Mouse (Mus musculus) embryonic facial prominence, embryonic 12.5 days (tissue): ENCODE data around the gene Wdr83. TPM values are rescaled to one million over a fixed set of nuclear protein-coding genes. Genes with fewer than 3 reads are reported as not detected.

Experiments used
- ATAC-seq: fragments of 200-750 bp; cut with Nextera tagmentation; 2 replicates; pipeline ENCODE4 v1.8.0; 2017; ENCODE audit not compliant: insufficient number of reproducible peaks, insufficient read depth, low FRiP score, low TSS enrichment
- H3K27ac ChIP-seq: fragments of 300-500 bp; sonication (generic); 2 replicates; pipeline ENCODE4 v1.5.1; 2016; ENCODE audit warnings: mild to moderate bottlenecking
- H3K27me3 ChIP-seq: fragments of 300-500 bp; sonication (generic); 2 replicates; pipeline ENCODE4 v1.6.1; 2016; ENCODE audit warnings: mild to moderate bottlenecking, moderate library complexity
- H3K36me3 ChIP-seq: fragments of 300-500 bp; sonication (generic); 2 replicates; pipeline ENCODE4 v1.6.1; 2016; ENCODE audit warnings: mild to moderate bottlenecking
- H3K4me1 ChIP-seq: fragments of 300-500 bp; sonication (generic); 2 replicates; pipeline ENCODE4 v1.6.1; 2016
- H3K4me2 ChIP-seq: fragments of 300-500 bp; sonication (generic); replicated peaks from 2 replicates; pipeline ENCODE4 v1.6.1; 2016; ENCODE audit warnings: mild to moderate bottlenecking, moderate library complexity
- H3K4me3 ChIP-seq: fragments of 300-500 bp; sonication (generic); 2 replicates; pipeline ENCODE4 v1.5.1; 2016; ENCODE audit warnings: mild to moderate bottlenecking
- H3K9ac ChIP-seq: fragments of 300-500 bp; sonication (generic); 2 replicates; pipeline ENCODE4 v1.6.1; 2016; ENCODE audit warnings: mild to moderate bottlenecking, moderate library complexity
- H3K9me3 ChIP-seq: fragments of 300-500 bp; sonication (generic); 2 replicates; pipeline ENCODE4 v1.6.1; 2016; ENCODE audit warnings: mild to moderate bottlenecking, moderate library complexity
- WGBS: fragments of 180-500 bp; shearing (Covaris S2); methylation state at CpG from one replicate; pipeline ENCODE4 v1.1.7; 2016; 5-methylcytosine and 5-hydroxymethylcytosine counted together
- polyA plus RNA-seq: library from polyadenylated mRNA; unstranded; fragments of >200 nt; fragmentation: Nextera tagmentation; extraction: Ambion mirVana; gene quantifications from 2 replicates; pipeline ENCODE4 v1.2.1, GENCODE M21; 2016

The Wdr83 gene
- polyA plus RNA-seq, 1 experiment from 2014 or later = 48.9 TPM

DNA sequence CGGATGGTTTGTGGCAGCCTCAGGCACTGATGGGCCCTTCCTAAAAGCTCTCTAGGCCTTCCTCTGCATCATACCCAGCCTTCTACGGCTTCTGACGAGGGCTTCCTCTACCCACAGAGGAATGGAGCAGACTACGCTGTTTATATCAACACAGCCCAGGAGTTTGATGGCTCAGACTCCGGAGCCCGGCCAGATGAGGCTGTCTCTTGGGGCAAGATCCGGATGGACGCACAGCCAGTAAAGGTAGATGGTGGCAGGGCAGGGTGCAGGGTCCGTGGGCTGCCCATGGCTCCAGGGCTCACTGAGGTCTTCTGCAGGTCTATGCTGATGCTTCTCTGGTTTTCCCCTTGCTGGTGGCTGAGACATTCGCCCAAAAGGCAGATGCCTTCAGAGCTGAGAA is 6.5 kb downstream of the Wdr83 start:
- ATAC-seq = no peak

DNA sequence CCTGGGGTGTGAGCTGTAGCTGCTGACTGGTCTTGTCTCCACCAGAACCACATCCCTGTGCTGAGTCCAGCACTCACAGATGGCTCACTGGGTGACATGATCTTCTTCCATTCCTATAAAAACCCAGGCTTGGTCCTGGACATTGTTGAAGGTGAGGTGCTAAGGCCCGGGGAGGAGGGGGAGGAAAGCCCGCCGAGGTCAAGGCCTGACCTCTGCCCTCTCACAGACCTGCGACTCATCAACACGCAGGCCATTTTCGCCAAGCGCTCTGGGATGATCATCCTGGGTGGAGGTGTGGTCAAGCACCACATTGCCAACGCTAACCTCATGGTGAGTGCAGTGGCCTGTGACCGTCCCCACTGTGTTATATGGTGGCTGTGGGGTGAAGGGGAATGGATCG is 6.9 kb downstream of the Wdr83 start:
- H3K4me1 ChIP-seq = no peaks in the 10 kb centered on the region
- H3K4me2 ChIP-seq = no peak overlapping the region
- H3K4me3 ChIP-seq = no peak overlapping the region
- H3K9ac ChIP-seq = no peak overlapping the region
- WGBS = 82% methylated on average over 10 of the region's 10 CpGs
- no peak overlapping the region for H3K27ac ChIP-seq
- ATAC-seq = no peak
- H3K27me3 ChIP-seq = no peaks in the 10 kb centered on the region
- H3K36me3 ChIP-seq = peaks cover 35% of the 10 kb centered on the region
- H3K9me3 ChIP-seq = no peaks in the 10 kb centered on the region

More for the DNA sequence above, 6.5 kb downstream of the Wdr83 start:
- Histone ChIP-seq H3K36me3 (peaks cover 35% of the 10 kb centered on the region), H3K4me3 (no peak overlapping the region), H3K27me3 (no peaks in the 10 kb centered on the region), H3K27ac (no peak overlapping the region), H3K4me2 (no peak overlapping the region), H3K9me3 (no peaks in the 10 kb centered on the region), H3K9ac (no peak overlapping the region), H3K4me1 (peaks cover 2% of the 10 kb centered on the region; the same call in 1 of the 2 replicates)
- WGBS = 93% methylated on average over 10 of the region's 10 CpGs

DNA sequence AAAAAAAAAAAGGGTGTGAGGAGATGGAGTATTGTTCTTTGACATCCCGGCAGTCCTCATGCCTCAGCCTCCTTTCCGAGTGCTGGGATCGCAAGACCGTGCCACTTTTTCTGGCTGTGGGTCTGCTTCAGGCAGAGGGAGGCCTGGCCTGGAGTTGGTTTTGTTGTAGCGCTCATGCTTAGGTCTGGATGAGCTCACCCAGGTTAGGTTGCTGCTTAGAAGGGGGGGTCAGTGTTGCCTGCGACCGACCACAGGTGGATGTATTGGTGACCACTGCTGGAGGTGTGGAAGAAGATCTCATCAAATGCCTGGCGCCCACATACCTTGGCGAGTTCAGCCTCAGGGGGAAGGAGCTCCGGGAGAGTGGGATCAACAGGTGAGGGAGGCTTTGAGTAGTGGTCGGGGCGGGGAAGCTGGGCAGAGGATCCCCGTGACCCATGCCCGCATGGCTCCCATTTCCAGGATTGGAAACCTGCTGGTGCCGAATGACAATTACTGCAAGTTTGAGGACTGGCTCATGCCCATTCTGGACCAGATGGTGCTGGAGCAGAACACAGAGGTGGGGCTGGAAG is 8.0 kb downstream of the Wdr83 start:
- no peaks in the 10 kb centered on the region for H3K4me1 ChIP-seq
- H3K9me3 ChIP-seq = no peaks in the 10 kb centered on the region
- H3K27me3 ChIP-seq = no peaks in the 10 kb centered on the region
- no peak overlapping the region for H3K4me3 ChIP-seq
- no peak overlapping the region for H3K9ac ChIP-seq
- H3K36me3 ChIP-seq = peaks cover 35% of the 10 kb centered on the region
- no peak for ATAC-seq
- WGBS = 94% methylated on average over 15 of the region's 15 CpGs
- H3K27ac ChIP-seq = no peak overlapping the region
- H3K4me2 ChIP-seq = peak overlapping the region; percentile 68; the same call in 1 of the 2 replicates

DNA sequence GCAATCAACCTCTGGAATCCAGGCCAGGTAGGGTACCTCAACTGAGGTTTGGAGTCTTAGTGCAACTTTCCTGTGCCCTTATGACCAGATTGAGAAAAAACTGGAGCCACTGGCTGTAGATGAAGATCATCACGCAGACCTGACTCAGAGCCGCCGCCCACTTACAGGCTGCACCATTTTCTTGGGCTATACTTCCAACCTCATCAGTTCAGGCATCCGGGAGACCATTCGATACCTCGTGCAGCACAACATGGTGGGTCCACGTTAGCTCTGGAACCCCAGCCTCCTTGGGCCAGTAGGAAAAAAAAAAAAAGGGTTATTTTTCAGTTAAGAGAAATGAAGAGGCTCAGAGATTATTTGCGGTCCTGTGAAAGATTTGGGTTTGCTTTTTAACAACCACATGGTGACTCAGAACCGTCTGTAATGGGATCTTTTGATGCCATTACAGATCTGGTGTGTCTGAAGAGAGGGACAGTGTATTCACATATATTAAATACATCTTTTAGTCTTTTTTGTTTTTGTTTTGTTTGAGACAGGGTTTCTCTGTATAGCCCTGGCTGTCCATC is 8.7 kb downstream of the Wdr83 start:
- WGBS = 44% methylated on average over 9 of the region's 9 CpGs

DNA sequence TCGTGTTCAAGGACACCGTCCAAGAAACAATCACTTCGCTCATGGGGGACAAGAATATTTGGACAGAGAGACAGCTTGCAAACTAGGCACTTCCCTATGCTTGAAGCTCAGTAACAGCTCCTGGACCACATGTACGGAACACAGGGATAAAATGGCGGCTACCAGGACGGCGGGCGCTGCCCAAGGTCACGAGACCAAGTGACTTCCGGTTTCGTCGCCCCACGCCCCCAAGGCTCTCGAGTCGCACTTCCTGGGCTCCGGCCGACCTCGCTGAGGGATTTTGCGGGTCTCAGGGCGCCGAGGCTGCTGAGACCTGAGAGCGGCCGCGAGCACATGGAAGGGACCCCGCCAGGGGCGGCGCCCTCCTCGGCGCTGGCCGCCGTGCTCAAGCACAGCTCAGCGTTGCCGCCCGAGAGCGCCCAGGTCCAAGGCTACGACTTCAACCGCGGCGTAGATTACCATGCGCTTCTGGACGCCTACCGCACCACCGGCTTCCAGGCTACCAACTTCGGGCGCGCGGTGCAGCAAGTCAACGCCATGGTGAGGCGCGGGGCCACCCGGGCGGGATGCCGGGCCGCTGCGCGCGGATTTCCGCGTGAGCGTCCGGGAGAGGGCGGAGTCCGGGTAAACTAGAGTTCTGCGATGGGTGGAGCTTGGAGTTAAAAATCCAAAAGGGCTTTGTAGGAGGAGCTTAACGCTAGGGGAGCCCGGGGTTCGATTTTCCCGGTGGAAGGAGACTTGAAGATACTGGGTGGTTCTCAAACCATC is 9.4 kb downstream of the Wdr83 start, which contains the start of gene Dhps:
Gene Dhps, plus strand, starts transcription at position 244 of the 768 bp plus-strand sequence.
- H3K9me3 ChIP-seq = no peaks in the 10 kb centered on the region
- peak within 1 kb of the TSS; percentile 91 for H3K4me3 ChIP-seq
- WGBS = under 1% methylated on average over 68 of the region's 68 CpGs
- no peaks in the 10 kb centered on the region for H3K27me3 ChIP-seq
- peak within 1 kb of the TSS; percentile 96 for H3K27ac ChIP-seq
- peak within 1 kb of the TSS; percentile 68 for H3K4me2 ChIP-seq
- peak; percentile 80 for ATAC-seq
- H3K4me1 ChIP-seq = no peaks in the 10 kb centered on the region
- H3K9ac ChIP-seq = peak within 1 kb of the TSS; percentile 83
- peaks cover 39% of the 10 kb centered on the region for H3K36me3 ChIP-seq

More for the DNA sequence above, 8.7 kb downstream of the Wdr83 start:
- Histone ChIP-seq H3K4me2 (peak overlapping the region; percentile 68), H3K27ac (peak overlapping the region; percentile 96), H3K27me3 (no peaks in the 10 kb centered on the region), H3K4me3 (peak overlapping the region; percentile 91), H3K36me3 (peaks cover 35% of the 10 kb centered on the region), H3K4me1 (no peaks in the 10 kb centered on the region), H3K9me3 (no peaks in the 10 kb centered on the region), H3K9ac (peak overlapping the region; percentile 83)
- ATAC-seq = no peak; the same call in 1 of the 2 replicates

DNA sequence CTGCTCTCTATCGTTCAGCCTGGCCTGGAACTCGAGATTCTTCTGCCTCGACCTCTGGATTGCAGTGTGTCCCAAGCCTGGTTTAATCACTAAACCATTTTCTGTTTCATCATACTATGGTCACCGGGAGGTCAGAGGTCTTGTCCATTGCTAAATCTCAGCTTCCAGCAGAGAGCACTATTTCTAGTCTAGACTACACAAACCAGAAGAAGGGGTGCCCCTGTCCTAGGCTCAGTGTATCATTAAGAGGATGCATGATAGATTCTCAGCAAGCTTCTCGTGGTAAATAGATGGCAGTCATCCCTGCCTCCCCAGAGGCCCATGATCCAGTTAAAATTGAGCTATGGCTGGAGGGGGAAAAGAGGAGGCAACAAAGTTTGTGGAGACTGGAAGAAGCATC is 10.1 kb downstream of the Wdr83 start:
- no peak for ATAC-seq
- no peaks in the 10 kb centered on the region for H3K9me3 ChIP-seq
- peak overlapping the region; percentile 68 for H3K4me2 ChIP-seq
- 81% methylated on average over 5 of the region's 5 CpGs for WGBS
- no peaks in the 10 kb centered on the region for H3K27me3 ChIP-seq
- H3K36me3 ChIP-seq = peaks cover 39% of the 10 kb centered on the region
- H3K9ac ChIP-seq = no peak overlapping the region; the same call in 1 of the 2 replicates
- peak overlapping the region; percentile 96; the same call in 1 of the 2 replicates for H3K27ac ChIP-seq
- H3K4me1 ChIP-seq = no peaks in the 10 kb centered on the region
- H3K4me3 ChIP-seq = peak overlapping the region; percentile 91

DNA sequence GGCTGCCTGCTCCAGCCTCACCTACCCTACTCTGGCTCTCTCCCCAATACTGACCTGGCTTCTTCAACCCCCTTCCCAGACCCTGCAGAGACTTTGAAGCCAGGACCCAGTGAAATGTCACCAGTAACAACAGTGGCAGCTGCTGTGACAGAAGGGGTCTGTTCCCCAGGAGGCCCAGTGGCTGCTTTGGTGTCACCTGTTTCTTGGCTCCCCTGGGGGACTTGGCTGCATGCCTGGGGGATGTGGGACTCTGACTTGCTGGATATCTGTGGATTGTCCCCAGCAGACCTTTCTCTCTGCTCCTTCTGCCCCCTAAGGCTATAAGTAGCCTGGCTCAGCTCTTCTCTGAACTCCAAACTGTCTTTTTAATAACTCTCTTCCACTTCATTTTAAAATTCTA is 13.1 kb downstream of the Wdr83 start, which contains the start of gene Gm5741:
Gene Gm5741, minus strand, starts transcription at position 1 of the 400 bp plus-strand sequence.
- Histone ChIP-seq H3K36me3 (peaks cover 25% of the 10 kb centered on the region), H3K4me2 (no peak within 1 kb of the TSS), H3K4me1 (no peaks in the 10 kb centered on the region), H3K27ac (no peak within 1 kb of the TSS), H3K4me3 (no peak within 1 kb of the TSS), H3K27me3 (no peaks in the 10 kb centered on the region), H3K9me3 (no peaks in the 10 kb centered on the region), H3K9ac (no peak within 1 kb of the TSS)
- no peak for ATAC-seq

DNA sequence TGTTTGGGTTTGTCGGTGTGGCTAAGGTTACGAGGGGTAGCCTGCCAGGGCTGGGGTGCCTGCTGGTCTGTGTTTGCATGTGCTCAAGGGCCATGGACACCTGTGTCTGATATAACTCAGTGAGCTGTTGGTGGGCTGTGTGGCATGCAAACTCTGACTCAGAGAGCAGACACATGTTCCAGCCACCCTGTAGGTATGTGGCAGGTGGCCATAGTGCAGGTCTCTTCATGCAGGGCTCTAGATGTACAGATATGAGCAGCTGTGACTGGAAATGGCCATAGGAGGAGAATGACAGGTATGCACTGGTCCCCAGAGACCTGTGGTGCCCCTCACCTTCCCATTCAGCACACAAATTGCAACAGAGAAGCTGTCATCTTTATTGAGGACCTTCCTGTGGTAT is 14.0 kb downstream of the Wdr83 start:
- H3K36me3 ChIP-seq = peaks cover 32% of the 10 kb centered on the region
- H3K4me1 ChIP-seq = no peaks in the 10 kb centered on the region
- no peak overlapping the region for H3K4me2 ChIP-seq
- H3K9me3 ChIP-seq = no peaks in the 10 kb centered on the region
- no peak overlapping the region for H3K27ac ChIP-seq
- ATAC-seq = no peak
- WGBS = 96% methylated on average over 2 of the region's 2 CpGs
- H3K4me3 ChIP-seq = no peak overlapping the region
- no peak overlapping the region for H3K9ac ChIP-seq
- H3K27me3 ChIP-seq = no peaks in the 10 kb centered on the region

DNA sequence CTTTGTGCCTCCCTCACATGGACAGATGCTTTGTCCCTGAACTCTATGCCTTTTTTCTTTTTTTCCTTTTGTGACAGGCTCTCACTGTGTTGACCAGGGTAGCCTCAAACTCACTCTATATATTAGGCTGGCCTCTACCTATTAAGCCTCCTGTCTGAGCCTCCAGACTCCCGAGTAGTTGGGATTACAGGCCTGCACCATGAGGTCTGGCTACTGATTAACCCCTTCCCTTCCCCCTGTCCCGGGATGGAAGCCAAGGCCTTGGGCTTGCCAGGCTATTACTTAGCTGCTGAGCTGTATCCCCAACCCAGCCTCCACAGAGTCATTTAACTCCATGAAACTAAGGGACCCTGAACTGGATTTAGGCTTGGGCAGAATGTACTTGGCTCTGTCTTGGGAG is 15.9 kb downstream of the Wdr83 start:
- WGBS = 34% methylated on average over 2 of the region's 2 CpGs
- Histone ChIP-seq H3K4me3 (no peak overlapping the region), H3K27ac (no peak overlapping the region), H3K27me3 (no peaks in the 10 kb centered on the region), H3K9ac (no peak overlapping the region), H3K9me3 (no peaks in the 10 kb centered on the region), H3K36me3 (peaks cover 32% of the 10 kb centered on the region), H3K4me2 (no peak overlapping the region), H3K4me1 (peaks cover 18% of the 10 kb centered on the region)
- ATAC-seq = no peak

DNA sequence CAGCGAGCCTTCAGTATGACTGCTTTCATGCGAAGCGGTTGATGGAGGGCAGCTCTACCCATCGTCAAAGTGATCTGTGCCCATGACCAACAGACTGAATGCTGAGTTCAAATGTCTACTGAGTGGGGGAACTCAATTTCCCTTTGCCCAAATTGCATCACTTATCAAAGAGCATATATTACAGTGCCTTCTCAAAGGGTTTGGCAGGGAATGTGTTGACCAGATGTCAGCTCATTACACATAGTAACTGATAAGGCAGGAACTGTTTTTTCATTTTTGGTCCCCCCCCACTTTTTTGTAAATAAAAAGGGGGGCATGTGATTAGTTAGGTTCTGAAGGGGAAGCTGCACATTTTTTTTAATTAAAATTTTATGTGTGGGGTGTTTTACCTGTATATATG is 18.5 kb downstream of the Wdr83 start:
- no peak overlapping the region for H3K9ac ChIP-seq
- no peak for ATAC-seq
- WGBS = 94% methylated on average over 4 of the region's 4 CpGs
- no peak overlapping the region for H3K4me3 ChIP-seq
- H3K27me3 ChIP-seq = no peaks in the 10 kb centered on the region
- peaks cover 18% of the 10 kb centered on the region for H3K4me1 ChIP-seq
- H3K9me3 ChIP-seq = no peaks in the 10 kb centered on the region
- H3K4me2 ChIP-seq = no peak overlapping the region
- H3K36me3 ChIP-seq = peaks cover 28% of the 10 kb centered on the region; the same call in 1 of the 2 replicates
- no peak overlapping the region for H3K27ac ChIP-seq

DNA sequence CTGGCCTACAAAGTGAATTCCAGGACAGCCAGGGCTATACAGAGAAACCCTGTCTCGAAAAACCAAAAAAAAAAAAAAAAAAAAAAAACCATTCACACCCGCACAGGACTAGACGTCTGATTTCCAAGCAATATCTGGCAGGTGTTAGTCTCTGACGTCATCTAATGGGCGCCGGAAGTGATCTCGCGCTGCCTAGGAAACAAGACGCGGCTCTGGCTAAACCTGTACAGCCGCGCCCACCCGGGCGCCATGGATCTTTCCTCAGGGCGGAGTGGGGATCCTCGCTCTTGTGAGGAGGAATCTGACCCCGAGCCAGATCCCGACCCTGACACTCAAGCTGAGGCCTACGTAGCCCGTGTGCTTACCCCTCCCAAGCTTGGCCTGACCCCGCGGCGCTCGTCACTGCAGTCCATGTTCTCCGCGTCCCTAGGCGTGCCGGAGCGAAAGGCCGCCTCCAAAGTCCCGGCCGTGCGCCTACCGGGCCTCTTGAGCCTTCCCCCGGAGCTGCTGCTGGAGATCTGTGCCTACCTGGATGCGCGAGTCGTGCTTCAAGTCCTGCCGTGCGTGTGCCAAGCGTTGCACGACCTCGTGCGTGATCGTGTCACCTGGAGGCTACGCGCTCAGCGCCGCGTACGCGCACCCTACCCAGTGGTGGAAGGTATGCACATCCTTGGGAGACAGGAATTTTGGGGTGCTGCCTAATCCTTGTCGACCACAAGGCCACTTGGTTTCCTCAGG is 21.1 kb downstream of the Wdr83 start, which contains the start of gene Fbxw9:
Gene Fbxw9, plus strand, starts transcription at position 177 of the 738 bp plus-strand sequence.
- no peaks in the 10 kb centered on the region for H3K9me3 ChIP-seq
- ATAC-seq = peak; percentile 80
- H3K4me1 ChIP-seq = peaks cover 18% of the 10 kb centered on the region
- peak within 1 kb of the TSS; percentile 96 for H3K4me2 ChIP-seq
- peak within 1 kb of the TSS; percentile 66 for H3K9ac ChIP-seq
- peaks cover 32% of the 10 kb centered on the region for H3K36me3 ChIP-seq
- peak within 1 kb of the TSS; percentile 84 for H3K4me3 ChIP-seq
- H3K27ac ChIP-seq = 0 out of 2 replicates have a peak within 1 kb of the TSS, but pooled peaks have one; percentile 9
- no peaks in the 10 kb centered on the region for H3K27me3 ChIP-seq
- WGBS = under 1% methylated on average over 52 of the region's 53 CpGs
